ENCODE assay signal across 15 mouse cellular contexts in genomic region chr1:23004882-23005281, GRCm38 (mm10).
"Had no signal": no experiment of that assay in that cellular context is flagged by ENCODE, and none has a peak within 500 bp of the region (broad histone marks: within the 10 kb centered on the region; RNA-seq: fewer than 3 reads in every experiment).

No protein-coding gene starts in this region.

- DNase-seq: kidney, postnatal 14 days; layer of hippocampus, adult 9-11 months; liver; liver, embryonic 13.5 days; liver, postnatal 0 days; lung, postnatal 14 days; thymus, postnatal 4 days had no signal

- ATAC-seq: liver, postnatal 0 days; midbrain, embryonic 15.5 days had no signal

- H3K4me1 ChIP-seq: limb, embryonic 12.5 days; liver, embryonic 13.5 days; lung, embryonic 15.5 days; megakaryocyte, embryonic 14.5 days; midbrain, embryonic 15.5 days; neural tube, embryonic 12.5 days had no signal

- H3K36me3 ChIP-seq: limb, embryonic 12.5 days; liver, embryonic 13.5 days; lung, embryonic 15.5 days; midbrain, embryonic 15.5 days; neural tube, embryonic 12.5 days had no signal

- H3K4me2 ChIP-seq: limb, embryonic 12.5 days; liver, embryonic 13.5 days; lung, embryonic 15.5 days; midbrain, embryonic 11.5 days; midbrain, embryonic 15.5 days; neural tube, embryonic 12.5 days had no signal

- H3K9me3 ChIP-seq: limb, embryonic 12.5 days; liver, embryonic 13.5 days; lung, embryonic 15.5 days; midbrain, embryonic 15.5 days; neural tube, embryonic 12.5 days had no signal

- H3K9ac ChIP-seq: limb, embryonic 12.5 days; liver, embryonic 13.5 days; liver, postnatal 0 days; lung, embryonic 15.5 days; midbrain, embryonic 15.5 days; neural tube, embryonic 12.5 days had no signal

- H3K4me3 ChIP-seq: limb, embryonic 12.5 days; liver, embryonic 13.5 days; lung, embryonic 15.5 days; megakaryocyte, embryonic 14.5 days; midbrain, embryonic 15.5 days; neural tube, embryonic 12.5 days had no signal

- H3K27ac ChIP-seq: limb, embryonic 12.5 days; liver, embryonic 13.5 days; lung, embryonic 15.5 days; macrophage; midbrain, embryonic 15.5 days; neural tube, embryonic 12.5 days; stomach, postnatal 0 days had no signal

- H3K27me3 ChIP-seq: limb, embryonic 12.5 days; liver, embryonic 13.5 days; lung, embryonic 15.5 days; megakaryocyte, embryonic 14.5 days; midbrain, embryonic 15.5 days; neural tube, embryonic 12.5 days had no signal
